Mouse (Mus musculus) regulatory T cell (primary cell): ENCODE results near the gene Apol11a.
"Not testable (repeated sequence)": the region's sequence is repeated elsewhere in the genome, so short reads cannot be mapped to it uniquely, and the experiment has no call there.

Experiments used
- in situ Hi-C: fragments of 300-600 bp; cut with MboI, MseI; formaldehyde crosslinking; loops from one replicate; pipeline ENCODE4 v1.15.1; 2025; ENCODE audit warnings: high pct_unique_total_duplicates

Apol11a gene

DNA sequence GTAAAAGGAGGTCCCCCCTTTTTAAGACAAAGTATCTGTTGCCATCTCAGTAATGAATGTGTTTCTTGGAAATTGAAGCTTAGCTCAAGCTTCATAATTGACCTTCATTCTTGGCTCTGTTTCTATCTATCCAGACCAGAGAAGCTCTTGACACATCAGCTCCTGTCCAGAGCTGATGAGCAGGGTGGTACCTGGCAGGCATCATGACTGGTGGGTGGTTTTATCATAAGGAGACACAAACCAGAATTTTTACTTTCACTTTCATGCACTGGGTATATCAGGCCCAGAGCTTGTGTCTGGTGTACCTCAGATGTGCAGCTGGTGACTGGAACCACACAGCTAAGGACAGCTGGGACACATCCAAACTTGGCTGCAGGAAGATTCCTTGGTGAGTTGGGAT, at the start of gene Apol11a:
Apol11a (plus strand) TSS at position 306 of the 400 bp plus-strand sequence.
- in situ Hi-C loops, result not testable (repeated sequence)

DNA sequence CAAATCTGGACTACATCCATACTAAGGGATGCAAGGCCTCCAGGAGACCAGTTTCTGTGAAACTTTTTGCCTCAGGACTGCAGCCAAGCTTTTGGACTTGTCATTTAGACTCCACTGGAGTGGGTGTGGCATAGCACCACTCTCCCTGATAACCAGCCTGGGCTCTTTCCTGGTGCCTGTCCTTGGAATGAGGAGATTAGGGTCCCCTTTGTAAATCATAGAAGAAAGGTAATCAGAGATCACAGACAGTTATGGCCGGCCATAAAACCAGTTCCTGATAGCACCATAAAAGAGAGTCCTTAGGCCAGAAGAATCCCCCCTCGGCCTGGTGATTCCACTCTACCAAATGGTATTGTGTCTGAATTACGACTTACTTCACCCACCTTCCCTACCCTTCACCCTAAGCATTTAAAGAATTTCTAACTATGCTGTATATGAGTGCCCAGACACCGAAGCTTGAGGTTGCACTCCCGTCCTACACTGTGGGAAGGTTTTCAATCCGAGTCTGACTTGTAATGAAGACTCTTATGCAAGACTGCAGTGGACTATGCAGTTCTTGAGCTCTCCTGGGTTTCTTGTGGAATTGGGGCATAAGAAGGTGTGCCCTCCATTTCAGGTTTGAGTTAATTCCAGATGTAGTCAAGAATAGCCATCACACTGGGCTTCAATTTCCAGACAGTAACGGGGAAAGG, 33.2 kb upstream of the Apol11a start:
- in situ Hi-C loops, result loop anchor here (5.0 kb wide), 1 partner anchor 187 kb away; no protein-coding TSS in a partner anchor

DNA sequence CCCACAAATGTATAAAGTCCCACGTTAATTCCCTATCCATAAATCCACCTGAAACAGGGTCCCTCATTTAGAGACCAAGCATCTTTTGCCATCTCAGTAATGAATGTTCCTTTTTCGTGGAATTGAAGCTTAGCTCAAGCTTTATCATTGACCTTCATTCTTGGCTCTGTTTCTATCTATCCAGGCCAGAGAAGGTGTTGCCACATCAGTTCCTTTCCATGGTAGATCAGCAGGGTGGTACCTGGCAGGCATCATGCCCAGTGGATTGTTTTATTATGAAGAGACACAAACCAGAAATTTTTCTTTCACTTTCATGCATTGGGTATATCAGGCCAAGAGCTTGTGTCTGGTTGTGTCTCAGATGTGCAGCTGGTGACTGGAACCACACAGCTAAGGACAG, 31.4 kb upstream of the Apol11a start, which contains the start of gene Apol10a:
Apol10a (plus strand) TSS at position 355 of the 400 bp plus-strand sequence.
- in situ Hi-C loops, result not testable (repeated sequence)

DNA sequence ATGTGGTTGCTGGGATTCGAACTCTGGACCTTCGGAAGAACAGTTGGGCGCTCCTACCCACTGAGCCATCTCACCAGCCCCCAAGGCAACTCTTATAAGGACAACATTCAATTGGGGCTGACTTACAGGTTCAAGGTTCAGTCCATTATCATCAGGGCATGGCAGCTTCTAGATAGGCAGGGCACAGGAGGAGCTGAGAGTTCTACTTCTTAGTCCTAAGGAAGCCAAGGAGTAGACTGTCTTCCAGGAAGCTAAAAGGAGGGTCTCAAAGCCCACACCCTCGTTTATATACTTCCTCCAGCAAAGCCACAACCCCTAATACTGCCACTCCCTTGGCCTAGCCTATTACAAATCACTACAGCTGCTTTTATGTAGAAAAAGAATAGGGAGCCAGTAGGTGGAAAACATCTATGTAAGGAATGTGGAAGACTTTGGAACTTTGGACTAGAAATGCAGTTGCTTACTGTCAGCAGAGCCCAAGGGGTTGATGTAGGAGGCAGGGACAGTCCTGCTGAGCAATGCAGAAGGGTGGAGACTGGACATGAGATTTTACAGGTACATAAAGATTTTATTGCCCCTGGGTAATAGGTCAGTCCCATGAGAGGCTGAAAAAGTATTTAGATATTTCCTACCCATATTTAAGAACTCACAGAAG, 25.8 kb upstream of the Apol11a start:
- in situ Hi-C loops, result no loop called here

DNA sequence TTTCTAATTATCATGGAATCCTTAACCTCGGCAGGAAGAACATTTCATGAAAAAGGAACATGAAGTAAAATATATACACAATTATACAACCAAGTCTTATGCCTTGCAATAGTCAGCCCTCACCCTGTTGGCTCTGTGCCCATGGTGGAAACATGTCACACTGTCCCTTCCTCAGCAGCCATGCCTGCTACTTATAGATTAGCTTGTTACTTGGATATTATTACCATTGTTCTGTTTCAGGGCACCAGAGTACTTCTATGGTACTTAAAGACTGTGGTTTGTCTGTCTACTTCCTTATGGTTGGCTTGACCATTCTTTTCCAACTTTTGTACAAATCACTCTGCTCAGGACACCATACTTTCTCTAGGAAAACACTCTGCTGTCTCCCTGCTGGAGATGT, 14.9 kb upstream of the Apol11a start:
- in situ Hi-C loops, result loop anchor here (5.0 kb wide), 1 partner anchor 159 kb away; no protein-coding TSS in a partner anchor

DNA sequence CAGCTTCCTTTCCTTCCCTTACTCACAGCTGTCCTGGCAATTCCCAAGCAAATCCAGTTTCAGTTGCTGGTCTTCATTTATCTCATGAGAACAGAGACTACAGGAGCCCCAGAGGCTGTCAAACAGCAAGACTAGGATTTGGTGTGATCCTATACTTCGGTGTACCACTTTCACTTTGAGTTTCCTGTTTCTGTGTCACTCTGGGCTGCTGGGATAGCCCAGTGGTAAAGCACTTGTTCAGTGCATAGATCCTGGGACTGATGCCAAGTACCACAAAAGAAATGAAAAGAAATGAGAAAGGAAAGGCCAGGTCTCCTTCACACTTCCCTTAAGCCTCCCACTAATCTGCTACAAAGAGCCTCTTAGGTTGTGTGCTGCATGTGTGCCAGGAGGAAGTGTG, 13.4 kb upstream of the Apol11a start:
- in situ Hi-C loops, result loop anchor here (5.0 kb wide), 1 partner anchor 158 kb away; no protein-coding TSS in a partner anchor

DNA sequence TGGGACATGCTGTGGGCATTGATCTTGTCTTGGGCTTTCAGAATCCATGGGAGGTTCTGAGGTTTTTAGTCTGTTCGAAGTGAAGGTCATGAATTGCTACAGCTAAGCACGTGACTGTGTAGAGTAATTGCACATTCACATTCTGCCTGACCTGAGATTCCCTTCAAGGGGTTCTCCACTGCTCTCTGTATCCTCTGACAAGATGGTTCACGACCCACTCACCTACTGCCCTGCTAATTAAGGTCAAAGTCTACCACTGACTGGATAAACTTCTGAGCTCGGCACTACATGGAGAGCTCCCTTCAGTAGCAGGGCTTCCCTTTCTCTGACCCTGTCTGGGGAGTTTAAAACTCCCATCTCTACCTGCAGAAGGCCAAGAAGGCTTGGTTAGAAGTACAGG, 12.5 kb downstream of the Apol11a start:
- in situ Hi-C loops, result not testable (repeated sequence)

DNA sequence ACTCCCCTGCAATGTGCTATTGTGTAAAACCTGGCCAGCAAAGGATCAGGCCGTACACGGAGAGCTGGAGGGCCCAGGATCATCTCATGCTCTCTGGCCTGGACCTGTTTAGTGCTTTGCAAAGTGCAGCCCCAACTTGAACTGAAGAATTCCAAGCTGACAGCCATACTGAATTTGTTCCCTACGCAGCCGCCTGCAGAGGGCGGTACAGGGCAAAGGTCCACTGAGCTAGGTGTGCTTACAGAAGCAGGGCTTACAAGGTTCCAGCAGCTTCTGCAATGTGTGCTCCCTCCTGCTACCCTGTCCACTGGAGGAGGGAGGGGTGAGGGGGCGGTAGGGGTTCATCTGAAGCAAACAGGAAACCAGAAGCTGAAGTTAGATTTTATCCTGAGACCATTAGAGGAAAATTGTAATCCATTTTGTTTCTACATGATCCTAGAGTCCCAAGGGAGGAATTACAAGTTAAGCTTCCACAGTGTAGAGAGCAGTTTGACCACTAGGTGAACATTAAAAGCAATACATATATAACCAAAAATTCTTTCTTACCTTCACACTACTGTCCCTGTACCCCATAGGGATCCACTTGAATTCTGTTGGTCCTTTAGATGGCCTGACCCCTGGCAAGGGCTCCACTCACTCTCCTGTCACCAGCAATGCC, 15.2 kb downstream of the Apol11a start:
- in situ Hi-C loops, result not testable (repeated sequence)

DNA sequence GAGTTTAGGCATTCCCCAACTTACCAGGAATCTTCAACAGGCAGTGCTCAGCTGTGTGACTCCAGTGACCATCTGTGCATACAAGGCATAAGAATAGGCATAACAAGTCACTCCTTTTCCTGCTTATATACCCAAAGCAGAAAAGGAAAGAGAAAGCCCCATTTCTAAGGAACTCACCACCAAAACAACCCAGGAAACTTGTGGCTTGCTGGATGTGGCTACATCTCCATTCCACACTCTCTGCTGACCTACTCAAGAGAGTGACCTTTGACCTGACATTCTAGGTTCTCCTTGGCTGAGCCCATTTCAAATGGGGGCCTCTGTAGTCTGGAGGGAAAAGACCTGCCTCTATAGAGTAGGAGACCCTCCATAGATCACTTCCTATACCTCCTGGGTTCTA, 25.1 kb downstream of the Apol11a start, which contains the start of gene Apol7c:
Apol7c (minus strand) TSS at position 101 of the 400 bp plus-strand sequence.
- in situ Hi-C loops, result no loop called here

DNA sequence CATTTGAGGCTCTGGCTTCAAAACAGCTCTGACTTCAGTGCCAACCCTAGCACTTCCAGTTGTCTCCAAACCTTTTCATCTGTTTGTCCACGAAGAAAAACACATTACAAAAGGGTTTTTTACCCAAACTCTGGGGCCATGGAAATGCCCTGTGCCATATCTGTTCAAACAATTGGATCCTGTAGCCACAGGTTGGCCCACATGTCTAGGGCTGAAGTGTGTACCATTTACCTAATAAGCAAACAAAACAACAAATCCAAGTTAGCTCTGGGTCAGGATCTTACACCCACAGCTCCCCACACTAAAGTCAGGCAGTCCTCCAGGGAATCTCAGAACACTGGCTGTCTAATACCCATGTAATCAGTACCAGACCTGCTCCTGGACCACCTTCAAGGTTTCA, 31.1 kb downstream of the Apol11a start:
- in situ Hi-C loops, result not testable (repeated sequence)

DNA sequence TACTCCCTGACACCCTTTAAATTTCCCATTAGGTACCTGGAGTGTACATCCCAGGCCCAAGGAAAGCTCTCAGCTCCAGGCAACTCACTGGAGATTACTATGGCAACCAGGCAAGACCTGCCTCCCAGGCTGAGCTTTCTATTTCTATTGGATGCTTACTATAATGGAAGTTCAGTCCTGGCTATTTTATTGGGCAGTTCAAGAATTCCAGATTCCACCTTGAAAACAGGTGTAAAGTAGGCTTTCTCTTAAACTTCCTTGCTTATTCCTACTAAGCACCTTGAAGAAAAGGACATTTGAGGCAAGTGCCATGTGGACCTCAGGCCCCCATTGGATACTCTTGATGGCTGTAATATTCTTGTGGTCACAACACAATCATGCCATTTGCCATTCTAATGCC, 53.7 kb downstream of the Apol11a start, which contains the start of gene 1700025B11Rik:
1700025B11Rik (minus strand) TSS at position 101 of the 400 bp plus-strand sequence.
- in situ Hi-C loops, result no loop called here

DNA sequence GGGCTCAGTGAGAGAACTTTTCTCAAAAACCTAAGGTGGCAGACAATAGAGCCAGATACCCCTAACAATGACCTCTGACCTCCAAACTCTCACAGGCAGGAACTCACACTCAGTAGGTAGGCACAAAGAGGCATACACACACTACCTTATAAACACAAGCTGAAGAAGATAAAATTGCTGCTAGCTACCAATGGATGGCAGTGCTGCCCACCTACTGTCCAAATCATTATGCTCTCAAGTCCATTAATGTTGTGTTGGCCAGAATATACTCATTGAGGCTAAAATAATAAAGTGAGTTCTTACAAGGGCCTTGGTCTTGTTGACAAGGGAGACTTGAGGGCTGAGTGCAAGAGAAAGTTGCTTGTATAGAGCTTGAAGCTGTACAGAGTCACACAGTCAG, 55.1 kb downstream of the Apol11a start:
- in situ Hi-C loops, result no loop called here
